Mouse (Mus musculus): Measurements from ENCODE around the gene Gm13889.

The Gm13889 gene

GRCm38 (mm10) chr2:93957785-93958175 lies 779 bp upstream of the Gm13889 start:
- no peak for DNase-seq

GRCm38 (mm10) chr2:93956331-93956801 lies 635 bp downstream of the Gm13889 start:
- peak; percentile 61 to 70 for DNase-seq

DNA sequence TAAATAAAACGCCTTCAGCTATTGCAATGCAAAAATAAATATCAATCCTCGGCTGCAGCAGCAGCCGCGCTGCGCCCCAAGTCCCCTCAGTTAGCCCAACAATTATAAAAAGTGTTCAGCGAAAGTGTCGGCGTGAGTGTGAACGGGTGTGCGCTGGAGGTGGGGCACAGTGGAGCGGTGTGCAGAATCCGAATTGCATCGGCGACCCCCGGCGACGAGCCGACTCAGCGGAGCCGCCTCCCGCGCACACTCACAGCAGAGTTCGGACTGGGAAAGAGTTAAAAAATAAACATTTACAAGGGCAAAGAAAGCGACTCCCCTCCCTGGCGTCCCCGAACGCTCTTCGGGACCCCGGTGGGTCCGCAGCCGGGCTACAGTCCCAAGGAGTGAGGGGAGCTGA lies 1.1 kb downstream of the Gm13889 start:
- no peak for DNase-seq

GRCm38 (mm10) chr2:93954781-93955578 lies 2.0 kb downstream of the Gm13889 start:
- peak in 1 of 2 experiments; percentile 39 for DNase-seq

DNA sequence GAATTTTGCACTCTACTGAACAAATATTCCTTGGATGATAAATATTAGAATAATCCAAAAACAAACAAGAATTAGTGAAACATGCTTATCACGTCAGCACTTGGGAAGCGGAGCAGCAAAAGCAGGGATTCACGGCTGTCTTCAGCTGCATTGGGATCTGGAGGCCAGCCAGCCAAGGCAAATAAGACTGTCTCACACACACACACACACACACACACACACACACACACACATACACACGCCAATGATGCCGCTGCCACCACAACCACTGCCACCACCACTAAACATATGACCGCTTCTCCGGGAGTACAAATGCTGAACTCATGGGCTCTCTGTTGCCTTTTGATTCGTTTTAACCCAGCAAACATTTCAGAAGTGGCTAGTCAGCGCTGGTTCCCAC lies 3.3 kb downstream of the Gm13889 start:
- no peak for DNase-seq

DNA sequence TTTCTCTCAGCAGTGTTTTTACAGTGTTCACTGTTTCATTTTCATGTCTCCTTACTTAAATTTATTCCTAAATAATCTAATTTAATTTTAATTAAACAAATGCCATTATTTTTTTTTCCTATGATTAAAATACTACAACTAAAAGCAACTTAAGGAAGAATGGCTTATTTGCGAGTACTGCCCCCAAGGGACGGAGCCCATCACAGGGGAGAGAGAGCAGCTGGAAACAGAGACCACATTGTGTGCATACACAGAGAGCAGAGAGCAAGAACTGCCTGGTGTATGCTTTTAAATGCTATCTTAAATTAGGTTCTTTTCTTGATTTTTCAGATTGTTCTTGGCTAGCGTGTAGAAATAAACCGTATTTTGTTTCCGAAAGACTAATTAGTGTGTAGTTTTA lies 10.0 kb downstream of the Gm13889 start:
- DNase-seq: no peak

GRCm38 (mm10) chr2:93944855-93945254 lies 12.1 kb downstream of the Gm13889 start:
- DNase-seq: no peak

- DNase-seq: no peak
Measured at GRCm38 (mm10) chr2:93944099-93944498, 12.9 kb downstream of the Gm13889 start.

GRCm38 (mm10) chr2:93941670-93942069 lies 15.3 kb downstream of the Gm13889 start:
- DNase-seq: peak; percentile 46 to 52

DNA sequence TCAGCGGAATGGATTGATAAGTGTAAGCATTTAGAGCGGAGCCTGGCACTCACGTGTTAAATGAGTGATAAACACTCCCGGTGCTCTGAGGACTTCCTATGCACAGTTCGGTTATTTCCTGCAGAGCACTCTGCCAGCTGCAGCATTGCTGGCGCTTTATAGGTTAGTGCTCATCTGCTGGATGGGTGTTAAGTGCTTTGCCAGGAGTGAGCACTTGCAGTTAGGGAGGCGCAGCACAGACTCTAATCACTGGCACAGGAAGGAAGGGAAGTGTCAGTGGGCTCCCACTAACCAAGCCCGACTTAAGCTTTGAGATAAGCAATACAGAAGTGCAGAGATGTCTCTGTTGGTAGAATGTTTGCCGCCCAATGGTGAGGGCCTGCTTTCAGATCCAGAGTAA lies 18.5 kb downstream of the Gm13889 start:
- DNase-seq: no peak

DNA sequence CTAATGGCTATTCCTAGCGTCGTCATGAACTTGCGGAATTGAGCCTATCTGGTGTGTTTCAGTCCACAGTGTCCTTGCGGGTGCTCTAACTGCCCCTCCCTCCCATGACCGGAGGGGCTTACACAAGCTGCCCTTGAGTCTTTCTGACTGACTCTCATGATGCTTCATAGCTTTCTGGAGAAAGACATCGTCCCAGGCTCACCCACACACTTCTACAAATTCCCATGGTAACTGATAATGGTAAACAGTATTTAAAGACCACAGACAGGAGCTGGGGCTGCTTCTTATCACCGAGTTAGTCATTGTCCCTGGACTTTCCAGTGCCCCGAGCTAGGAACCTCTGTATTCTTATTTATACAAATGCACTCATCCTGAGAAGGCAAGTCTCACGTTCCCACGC lies 28.1 kb downstream of the Gm13889 start:
- DNase-seq: no peak

DNA sequence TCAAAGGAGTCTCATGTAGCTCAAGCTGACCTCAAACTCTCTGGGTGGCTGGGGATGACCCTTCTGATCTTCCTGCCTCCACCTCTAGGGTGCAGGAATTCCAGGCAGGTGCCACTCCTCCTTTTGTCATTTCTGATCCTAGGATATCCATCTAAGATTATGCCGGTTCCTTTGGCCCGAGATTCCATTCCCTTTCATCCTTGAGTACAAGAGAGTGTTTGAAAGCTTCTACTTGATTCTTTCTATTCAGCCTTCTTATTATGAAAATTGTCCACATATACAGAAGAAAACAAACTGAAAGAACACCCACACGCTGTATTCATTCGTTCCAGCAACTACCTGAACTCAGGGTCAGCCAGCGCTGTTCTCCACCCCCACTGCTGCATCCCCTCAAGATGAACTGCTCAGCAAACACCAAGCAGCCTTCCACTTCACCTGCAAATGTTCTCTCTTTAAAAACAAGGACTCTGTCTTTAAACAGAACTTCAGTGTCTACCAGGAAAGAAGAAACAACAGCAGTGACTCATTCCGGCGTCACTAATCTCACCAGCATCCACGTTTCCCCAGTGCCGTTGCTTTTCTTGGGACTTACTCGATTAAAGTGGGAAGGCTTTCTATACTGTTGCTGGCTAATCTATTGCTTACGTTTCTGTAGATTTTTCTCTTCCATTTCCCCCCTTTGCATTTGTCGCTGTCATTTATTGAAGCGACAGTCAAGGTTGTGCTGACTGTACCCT lies 29.1 kb downstream of the Gm13889 start:
- no peak for DNase-seq

GRCm38 (mm10) chr2:93926141-93926540 lies 30.9 kb downstream of the Gm13889 start:
- DNase-seq: no peak

GRCm38 (mm10) chr2:93919093-93919492 lies 37.9 kb downstream of the Gm13889 start:
- DNase-seq: no peak

GRCm38 (mm10) chr2:93913552-93913951 lies 43.4 kb downstream of the Gm13889 start:
- DNase-seq: no peak

GRCm38 (mm10) chr2:93911942-93912341 lies 45.1 kb downstream of the Gm13889 start:
- peak; percentile 34 to 64 for DNase-seq

DNA sequence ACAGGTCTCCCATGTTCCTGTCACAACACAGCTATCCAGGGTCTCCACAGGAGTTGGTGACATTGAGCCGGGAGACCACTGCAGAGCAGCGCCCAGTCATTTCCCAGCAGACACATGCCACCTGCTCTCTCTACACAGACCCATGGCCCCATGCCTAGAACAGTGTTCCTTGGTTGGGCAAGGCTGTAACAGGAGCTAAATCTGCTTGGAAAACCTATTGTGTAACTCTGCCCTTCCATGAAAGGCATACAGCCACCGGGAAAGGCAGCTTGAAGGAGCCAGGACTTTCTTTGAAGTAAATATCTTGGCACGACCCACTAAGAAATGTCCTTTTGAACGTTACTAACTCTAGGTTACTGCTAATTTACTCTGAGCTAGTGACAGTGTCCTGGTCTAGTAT lies 47.3 kb downstream of the Gm13889 start:
- no peak for DNase-seq

GRCm38 (mm10) chr2:93907519-93908294 lies 49.3 kb downstream of the Gm13889 start:
- DNase-seq: no peak

GRCm38 (mm10) chr2:93906316-93906715 lies 50.7 kb downstream of the Gm13889 start:
- no peak for DNase-seq
